Mouse (Mus musculus): ENCODE data around the gene Krtap10-4.
"Not testable (repeated sequence)": the region's sequence is repeated elsewhere in the genome, so short reads cannot be mapped to it uniquely, and the experiment has no call there.

Krtap10-4 gene

GRCm38 (mm10) chr10:77826951-77827350 lies at the start of gene Krtap10-4:
TSS of gene Krtap10-4 (minus strand) at chr10:77827095.
- in situ Hi-C loops (cut with MboI, MseI), result loop anchor here in 1 of 2 experiments (25.0 kb wide), 1 partner anchor 1085 kb away; the partner anchor contains the start of gene Olfr1354

GRCm38 (mm10) chr10:77869651-77870050 lies 42.8 kb upstream of the Krtap10-4 start:
- in situ Hi-C loops (cut with MboI, MseI), result no loop called here

- in situ Hi-C loops (cut with MboI, MseI), result no loop called here
Measured at GRCm38 (mm10) chr10:77867546-77867945, 40.7 kb upstream of the Krtap10-4 start.

- in situ Hi-C loops (cut with MboI, MseI), result no loop called here
Measured at GRCm38 (mm10) chr10:77864762-77865143, 37.9 kb upstream of the Krtap10-4 start.

- in situ Hi-C loops (cut with MboI, MseI), result no loop called here
Measured at GRCm38 (mm10) chr10:77864067-77864761, 37.3 kb upstream of the Krtap10-4 start.

GRCm38 (mm10) chr10:77861675-77862074 lies 34.8 kb upstream of the Krtap10-4 start, which contains the start of gene Gm3285:
TSS of gene Gm3285 (plus strand) at chr10:77861975.
- in situ Hi-C loops (cut with MboI, MseI), result no loop called here

GRCm38 (mm10) chr10:77852559-77852958 lies 25.7 kb upstream of the Krtap10-4 start, which contains the start of gene Gm10318:
TSS of gene Gm10318 (plus strand) at chr10:77852859.
- in situ Hi-C loops (cut with MboI, MseI), result no loop called here

GRCm38 (mm10) chr10:77847538-77847937 lies 20.6 kb upstream of the Krtap10-4 start:
- in situ Hi-C loops (cut with MboI, MseI), result loop anchor here in 1 of 2 experiments (25.0 kb wide), 1 partner anchor 1065 kb away; the partner anchor contains the start of gene Olfr1354

GRCm38 (mm10) chr10:77846961-77847360 lies 20.1 kb upstream of the Krtap10-4 start:
- in situ Hi-C loops (cut with MboI, MseI), result loop anchor here in 1 of 2 experiments (25.0 kb wide), 1 partner anchor 1065 kb away; the partner anchor contains the start of gene Olfr1354

- in situ Hi-C loops (cut with MboI, MseI), result loop anchor here in 1 of 2 experiments (25.0 kb wide), 1 partner anchor 1066 kb away; the partner anchor contains the start of gene Olfr1354
Measured at GRCm38 (mm10) chr10:77846503-77846902, 19.6 kb upstream of the Krtap10-4 start, which contains the start of gene Gm36176. TSS of gene Gm36176 (plus strand) at chr10:77846803.

- in situ Hi-C loops (cut with MboI, MseI), result loop anchor here in 1 of 2 experiments (25.0 kb wide), 1 partner anchor 1073 kb away; the partner anchor contains the start of gene Olfr1354
Measured at GRCm38 (mm10) chr10:77839006-77839405, 12.1 kb upstream of the Krtap10-4 start.

- in situ Hi-C loops (cut with MboI, MseI), result loop anchor here in 1 of 2 experiments (25.0 kb wide), 1 partner anchor 1077 kb away; the partner anchor contains the start of gene Olfr1354
Measured at GRCm38 (mm10) chr10:77835647-77836046, 8.8 kb upstream of the Krtap10-4 start, which contains the start of gene Krtap10-10. TSS of gene Krtap10-10 (plus strand) at chr10:77835947.

GRCm38 (mm10) chr10:77819203-77819602 lies 7.7 kb downstream of the Krtap10-4 start:
- in situ Hi-C loops (cut with MboI, MseI), result no loop called here

- in situ Hi-C loops (cut with MboI, MseI), result no loop called here
Measured at GRCm38 (mm10) chr10:77818523-77818922, 8.4 kb downstream of the Krtap10-4 start.

GRCm38 (mm10) chr10:77815514-77815913 lies 11.4 kb downstream of the Krtap10-4 start:
- in situ Hi-C loops (cut with MboI, MseI), result no loop called here

GRCm38 (mm10) chr10:77814382-77814781 lies 12.5 kb downstream of the Krtap10-4 start, which contains the start of gene Gm2696:
TSS of gene Gm2696 (plus strand) at chr10:77814682.
- in situ Hi-C loops (cut with MboI, MseI), result no loop called here

- in situ Hi-C loops (cut with MboI, MseI), result no loop called here
Measured at GRCm38 (mm10) chr10:77811743-77812142, 15.2 kb downstream of the Krtap10-4 start, which contains the start of gene Gm9507. TSS of gene Gm9507 (minus strand) at chr10:77811843.

- in situ Hi-C loops (cut with MboI, MseI), result no loop called here
Measured at GRCm38 (mm10) chr10:77804095-77804494, 22.8 kb downstream of the Krtap10-4 start.

- in situ Hi-C loops (cut with MboI, MseI), result no loop called here
Measured at GRCm38 (mm10) chr10:77798921-77799508, 27.9 kb downstream of the Krtap10-4 start, which contains the start of gene Gm19668. TSS of gene Gm19668 (minus strand) at chr10:77799133.

- in situ Hi-C loops (cut with MboI, MseI), result not testable (repeated sequence)
Measured at GRCm38 (mm10) chr10:77798164-77798920, 28.6 kb downstream of the Krtap10-4 start.

GRCm38 (mm10) chr10:77797677-77798076 lies 29.2 kb downstream of the Krtap10-4 start:
- in situ Hi-C loops (cut with MboI, MseI), result no loop called here
